Mouse (Mus musculus) forebrain, embryonic 11.5 days (tissue): ENCODE measurements at regions not wholly inside any gene's neighbourhood (a gene's known extent, or its start where the extent isn't known, plus 50 kb on each side); places are given as distances from the start of the nearest gene placed in this dataset.

Source experiments
- ATAC-seq: fragments of 200-750 bp; cut with Nextera tagmentation; replicated peaks from 2 replicates; pipeline ENCODE4 v1.8.0; 2017; ENCODE audit warnings: moderate TSS enrichment; ENCODE audit not compliant: low FRiP score
- DNase-seq: peaks from one replicate; pipeline ENCODE4 v3.0.0-alpha.2; 2017; ENCODE audit warnings: low spot score
- H3K27ac ChIP-seq: fragments of 300-500 bp; sonication (generic); 2 replicates; pipeline ENCODE4 v1.5.1; 2014; ENCODE audit warnings: low read depth, low read length
- H3K27me3 ChIP-seq: fragments of 300-500 bp; sonication (generic); 2 replicates; pipeline ENCODE4 v1.6.1; 2014; ENCODE audit warnings: mild to moderate bottlenecking, low read length, mixed read lengths; ENCODE audit not compliant: control insufficient read depth, insufficient read depth
- H3K36me3 ChIP-seq: fragments of 300-500 bp; sonication (generic); 2 replicates; pipeline ENCODE4 v1.6.1; 2014; ENCODE audit warnings: mild to moderate bottlenecking, low read length, moderate library complexity, mixed read lengths; ENCODE audit not compliant: control insufficient read depth, insufficient read depth
- H3K4me1 ChIP-seq: fragments of 300-500 bp; sonication (generic); replicated peaks from 2 replicates; pipeline ENCODE4 v1.6.1; 2014; ENCODE audit warnings: low read length, mixed read lengths; ENCODE audit not compliant: control insufficient read depth, insufficient read depth
- H3K4me2 ChIP-seq: fragments of 300-500 bp; sonication (generic); 2 replicates; pipeline ENCODE4 v1.6.1; 2014; ENCODE audit warnings: low read depth, mild to moderate bottlenecking, low read length, moderate library complexity, mixed read lengths; ENCODE audit not compliant: severe bottlenecking
- H3K4me3 ChIP-seq: fragments of 300-500 bp; sonication (generic); 2 replicates; pipeline ENCODE4 v1.5.1; 2014; ENCODE audit warnings: low read depth, low read length
- H3K9ac ChIP-seq: fragments of 300-500 bp; sonication (generic); 2 replicates; pipeline ENCODE4 v1.6.1; 2014; ENCODE audit warnings: low read length
- H3K9me3 ChIP-seq: fragments of 300-500 bp; sonication (generic); 2 replicates; pipeline ENCODE4 v1.6.1; 2016; ENCODE audit warnings: low read length, mixed read lengths; ENCODE audit not compliant: control insufficient read depth
- WGBS: fragments of 180-500 bp; shearing (Covaris S2); extraction: QIAGEN DNeasy Blood & Tissue Kit; methylation state at CpG from one replicate; pipeline ENCODE4 v1.1.7; 2014; 5-methylcytosine and 5-hydroxymethylcytosine counted together

GRCm38 (mm10) chr3:149105181-149105580 lies 114.8 kb upstream of the Adgrl2 start:
- no peaks in the 10 kb centered on the region for H3K4me1 ChIP-seq
- 97% methylated on average over 4 of the region's 4 CpGs for WGBS
- H3K4me2 ChIP-seq: no peak overlapping the region
- H3K27me3 ChIP-seq: no peaks in the 10 kb centered on the region; the same call in 1 of the 2 replicates
- H3K9me3 ChIP-seq: no peaks in the 10 kb centered on the region
- no peak for ATAC-seq
- DNase-seq: no peak
- no peak overlapping the region for H3K27ac ChIP-seq
- no peak overlapping the region for H3K9ac ChIP-seq
- H3K36me3 ChIP-seq: no peaks in the 10 kb centered on the region
- H3K4me3 ChIP-seq: no peak overlapping the region

GRCm38 (mm10) chr3:149104080-149104479 lies 113.7 kb upstream of the Adgrl2 start:
- no peak overlapping the region for H3K27ac ChIP-seq
- 92% methylated on average over 6 of the region's 6 CpGs for WGBS
- H3K9me3 ChIP-seq: no peaks in the 10 kb centered on the region
- no peaks in the 10 kb centered on the region; the same call in 1 of the 2 replicates for H3K27me3 ChIP-seq
- DNase-seq (no peak), ATAC-seq (no peak)
- H3K4me3 ChIP-seq: no peak overlapping the region
- H3K4me1 ChIP-seq: no peaks in the 10 kb centered on the region
- H3K9ac ChIP-seq: no peak overlapping the region
- H3K4me2 ChIP-seq: no peak overlapping the region
- no peaks in the 10 kb centered on the region for H3K36me3 ChIP-seq

- no peak for DNase-seq
- Histone ChIP-seq H3K36me3 (no peaks in the 10 kb centered on the region), H3K4me1 (no peaks in the 10 kb centered on the region), H3K4me2 (no peak overlapping the region), H3K27me3 (no peaks in the 10 kb centered on the region; the same call in 1 of the 2 replicates), H3K27ac (no peak overlapping the region), H3K4me3 (no peak overlapping the region), H3K9ac (no peak overlapping the region), H3K9me3 (no peaks in the 10 kb centered on the region)
- no peak for ATAC-seq
- WGBS: 91% methylated on average over 3 of the region's 3 CpGs
Observed at GRCm38 (mm10) chr3:149103469-149103868, 113.1 kb upstream of the Adgrl2 start.

- Histone ChIP-seq H3K9me3 (no peaks in the 10 kb centered on the region), H3K4me3 (no peak overlapping the region), H3K36me3 (no peaks in the 10 kb centered on the region), H3K27ac (no peak overlapping the region), H3K4me2 (no peak overlapping the region), H3K9ac (no peak overlapping the region), H3K4me1 (no peaks in the 10 kb centered on the region), H3K27me3 (no peaks in the 10 kb centered on the region; the same call in 1 of the 2 replicates)
- no peak for DNase-seq
- no peak for ATAC-seq
- WGBS: 78% methylated on average over 8 of the region's 8 CpGs
Observed at GRCm38 (mm10) chr3:149102846-149103245, 112.5 kb upstream of the Adgrl2 start.

GRCm38 (mm10) chr3:149101785-149102184 lies 111.4 kb upstream of the Adgrl2 start:
- Histone ChIP-seq H3K9me3 (no peaks in the 10 kb centered on the region), H3K27ac (no peak overlapping the region), H3K4me2 (no peak overlapping the region), H3K36me3 (no peaks in the 10 kb centered on the region), H3K4me3 (no peak overlapping the region), H3K9ac (no peak overlapping the region), H3K4me1 (no peaks in the 10 kb centered on the region), H3K27me3 (no peaks in the 10 kb centered on the region)
- DNase-seq (no peak), ATAC-seq (no peak)
- WGBS: 88% methylated on average over 10 of the region's 10 CpGs

GRCm38 (mm10) chr3:149098764-149099163 lies 108.4 kb upstream of the Adgrl2 start:
- Histone ChIP-seq H3K9me3 (no peaks in the 10 kb centered on the region), H3K4me1 (no peaks in the 10 kb centered on the region), H3K36me3 (no peaks in the 10 kb centered on the region), H3K27ac (no peak overlapping the region), H3K9ac (no peak overlapping the region), H3K4me3 (no peak overlapping the region), H3K27me3 (no peaks in the 10 kb centered on the region), H3K4me2 (no peak overlapping the region)
- 78% methylated on average over 4 of the region's 4 CpGs for WGBS
- no peak for DNase-seq
- ATAC-seq: no peak

GRCm38 (mm10) chr3:149097026-149097425 lies 106.7 kb upstream of the Adgrl2 start:
- WGBS: 93% methylated on average over 4 of the region's 4 CpGs
- Histone ChIP-seq H3K9ac (no peak overlapping the region), H3K4me3 (no peak overlapping the region), H3K4me2 (no peak overlapping the region), H3K27ac (no peak overlapping the region), H3K36me3 (no peaks in the 10 kb centered on the region), H3K9me3 (no peaks in the 10 kb centered on the region), H3K4me1 (peaks cover 5% of the 10 kb centered on the region; the same call in 1 of the 2 replicates), H3K27me3 (no peaks in the 10 kb centered on the region)
- ATAC-seq (no peak), DNase-seq (no peak)

GRCm38 (mm10) chr3:149092649-149093048 lies 102.3 kb upstream of the Adgrl2 start:
- ATAC-seq (peak; percentile 47; the same call in 1 of the 2 replicates), DNase-seq (peak; percentile 74)
- no peaks in the 10 kb centered on the region for H3K36me3 ChIP-seq
- H3K27me3 ChIP-seq: peaks cover 3% of the 10 kb centered on the region
- H3K9me3 ChIP-seq: no peaks in the 10 kb centered on the region
- peaks cover 14% of the 10 kb centered on the region; the same call in 1 of the 2 replicates for H3K4me1 ChIP-seq
- H3K4me2 ChIP-seq: no peak overlapping the region
- no peak overlapping the region for H3K9ac ChIP-seq
- WGBS: 5% methylated on average over 5 of the region's 5 CpGs
- H3K4me3 ChIP-seq: no peak overlapping the region
- H3K27ac ChIP-seq: no peak overlapping the region

- ATAC-seq: no peak
- no peak overlapping the region for H3K4me3 ChIP-seq
- H3K27me3 ChIP-seq: peaks cover 3% of the 10 kb centered on the region
- H3K9me3 ChIP-seq: no peaks in the 10 kb centered on the region
- peaks cover 17% of the 10 kb centered on the region; the same call in 1 of the 2 replicates for H3K4me1 ChIP-seq
- H3K4me2 ChIP-seq: no peak overlapping the region
- no peak overlapping the region for H3K9ac ChIP-seq
- no peaks in the 10 kb centered on the region for H3K36me3 ChIP-seq
- DNase-seq: peak; percentile 52
- WGBS: 59% methylated on average over 5 of the region's 5 CpGs
- no peak overlapping the region for H3K27ac ChIP-seq
Observed at GRCm38 (mm10) chr3:149090103-149090502, 99.7 kb upstream of the Adgrl2 start.
